Mouse (Mus musculus): ENCODE data around the gene Cyld. TPM values are rescaled to one million over a fixed set of nuclear protein-coding genes. Genes with fewer than 3 reads are reported as not detected.
"Not testable (repeated sequence)": the region's sequence is repeated elsewhere in the genome, so short reads cannot be mapped to it uniquely, and the experiment has no call there.

Cyld gene
- 24.8 and 28.0 TPM in 2 replicates for polyA plus RNA-seq (2015; fragmentation: Nextera tagmentation; extraction: Ambion mirVana)

DNA sequence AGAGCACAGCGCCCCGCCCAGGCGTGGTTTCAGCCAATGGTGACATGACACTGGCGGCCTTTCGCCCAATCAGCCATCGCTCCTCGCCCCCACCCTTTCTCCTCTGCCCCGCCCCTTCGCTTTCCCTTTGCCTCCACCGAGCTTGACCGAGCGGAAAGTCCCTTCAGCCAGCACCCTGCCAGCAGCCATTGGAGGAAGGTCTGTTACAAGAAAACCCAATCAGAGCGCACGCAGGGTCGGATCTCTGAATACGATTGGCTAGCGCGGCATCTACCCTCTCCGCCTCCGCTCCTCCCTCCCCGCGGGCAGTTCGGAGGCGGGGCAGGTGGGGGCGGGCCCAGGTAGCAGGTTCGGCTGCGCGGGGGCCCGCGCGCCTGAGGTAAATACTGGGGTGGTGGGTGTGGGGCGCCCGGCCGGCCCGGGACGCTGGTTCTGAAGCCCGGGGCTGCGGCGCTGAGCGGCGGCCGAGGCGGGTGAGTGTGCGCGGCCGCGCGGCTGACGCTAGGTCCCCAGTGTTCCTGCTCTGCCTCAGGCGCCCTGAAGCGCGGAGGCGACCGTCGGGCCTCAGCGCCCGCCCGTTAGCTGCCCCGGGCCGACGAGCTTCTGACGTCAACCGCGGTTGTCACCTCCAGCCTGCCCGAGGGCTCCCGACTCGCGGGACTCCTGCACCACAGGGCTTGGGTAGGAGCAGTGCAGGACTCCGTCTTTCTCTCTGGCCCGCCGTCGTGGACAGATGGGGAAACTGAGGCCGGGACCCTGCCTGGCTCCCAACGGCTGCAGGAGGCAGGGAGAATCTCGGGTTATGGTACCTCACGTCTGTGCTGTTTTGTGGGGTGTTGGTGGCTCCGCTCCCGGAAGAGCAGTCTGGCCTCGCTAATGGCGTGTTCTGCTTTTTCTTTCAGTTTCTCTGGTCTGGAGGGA lies at the start of gene Cyld:
Cyld (plus strand) TSS at position 308 of the 921 bp plus-strand sequence.
- peak; percentile 98 for DNase-seq (ENCODE audit: low spot score)

DNA sequence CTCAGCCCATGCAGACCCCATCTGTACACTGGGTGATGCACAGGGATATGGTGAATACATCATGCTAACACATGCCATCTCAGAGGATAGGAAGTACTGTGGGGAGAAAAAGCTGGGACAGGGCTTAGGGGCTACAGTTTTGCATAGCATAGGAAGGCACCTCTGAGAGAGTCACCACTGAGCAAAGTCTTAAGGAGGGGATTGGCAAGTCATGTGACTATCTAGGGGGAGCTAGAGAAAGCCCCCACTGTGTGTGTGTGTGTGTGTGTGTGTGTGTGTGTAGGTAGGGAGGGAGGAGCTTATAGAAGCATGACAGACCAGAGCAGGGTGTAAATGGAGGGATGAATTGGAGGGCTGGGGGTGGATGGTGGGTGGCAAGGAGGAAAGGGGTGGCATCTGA lies 48.5 kb upstream of the Cyld start:
- DNase-seq (ENCODE audit: low spot score), result no peak

DNA sequence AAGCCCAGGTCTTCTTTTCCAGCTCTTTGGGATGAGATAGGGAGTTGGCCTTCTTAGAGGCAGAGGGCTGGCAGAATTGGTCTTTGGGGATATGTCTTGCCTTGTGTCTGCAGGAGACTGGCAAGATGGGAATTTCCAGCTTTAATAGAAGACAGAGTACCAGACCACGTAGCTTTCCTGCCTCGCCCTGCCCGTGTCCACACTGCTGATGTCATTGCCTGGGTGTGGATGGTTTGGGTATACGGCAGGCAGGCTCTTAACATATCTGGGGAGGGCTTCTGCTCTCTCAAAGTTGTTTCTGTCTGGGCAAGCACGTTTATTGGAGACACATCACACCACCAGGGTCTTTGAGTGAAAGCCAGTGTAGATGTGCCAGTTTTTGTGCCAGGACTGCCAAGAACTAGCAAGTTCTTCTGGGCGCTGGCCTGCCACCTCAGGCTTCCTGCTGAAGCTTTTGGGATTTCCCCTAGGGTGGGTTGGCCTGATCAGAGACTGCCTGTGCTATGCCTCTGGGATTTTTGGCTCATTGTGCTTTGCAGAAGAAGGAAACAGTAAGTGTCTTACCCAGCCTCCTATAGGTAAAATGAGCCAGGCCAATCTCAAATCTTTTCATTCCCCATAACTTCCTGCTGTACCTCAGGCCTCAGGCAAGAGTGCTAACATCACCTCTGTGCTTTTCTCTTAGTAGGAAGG lies 46.7 kb upstream of the Cyld start:
- no peak for DNase-seq (ENCODE audit: low spot score)

DNA sequence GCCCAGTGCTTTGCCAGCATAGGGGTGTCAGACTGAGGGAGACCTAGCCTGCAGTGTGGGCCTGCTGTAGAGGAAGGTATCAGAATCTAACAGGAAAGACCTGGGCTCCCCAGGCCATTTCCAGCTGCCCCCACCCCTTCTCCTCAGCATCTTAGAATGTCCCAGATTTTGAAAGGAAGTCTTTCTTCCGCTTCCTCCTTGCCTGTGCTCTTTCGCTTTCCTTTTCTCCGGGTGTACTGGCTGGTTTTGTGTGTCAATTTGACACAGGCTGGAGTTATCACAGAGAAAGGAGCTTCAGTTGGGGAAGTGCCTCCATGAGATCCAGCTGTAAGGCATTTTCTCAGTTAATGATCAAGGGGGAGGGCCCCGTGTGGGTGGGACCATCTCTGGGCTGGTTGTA lies 45.7 kb upstream of the Cyld start:
- DNase-seq (ENCODE audit: low spot score), result not testable (repeated sequence)

DNA sequence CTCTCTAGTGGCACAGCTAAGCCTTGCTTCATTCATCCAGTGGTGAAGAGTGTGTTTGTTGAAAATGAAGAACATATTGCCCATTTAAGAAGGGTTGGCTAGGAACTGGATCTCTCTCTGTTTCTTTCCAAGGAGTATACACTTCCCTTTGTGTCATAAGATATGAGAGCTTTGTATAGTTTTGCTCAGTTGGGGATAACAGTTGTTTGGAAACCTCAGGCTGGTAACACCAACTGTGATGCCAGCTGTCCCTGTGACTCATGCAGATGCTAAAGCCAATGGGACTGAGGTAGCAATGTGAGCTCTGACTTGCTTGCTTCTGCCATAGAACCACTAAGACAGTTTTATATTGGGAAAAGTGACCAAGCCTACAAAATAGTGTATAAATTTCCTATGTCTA lies 41.5 kb upstream of the Cyld start:
- DNase-seq (ENCODE audit: low spot score), result no peak

DNA sequence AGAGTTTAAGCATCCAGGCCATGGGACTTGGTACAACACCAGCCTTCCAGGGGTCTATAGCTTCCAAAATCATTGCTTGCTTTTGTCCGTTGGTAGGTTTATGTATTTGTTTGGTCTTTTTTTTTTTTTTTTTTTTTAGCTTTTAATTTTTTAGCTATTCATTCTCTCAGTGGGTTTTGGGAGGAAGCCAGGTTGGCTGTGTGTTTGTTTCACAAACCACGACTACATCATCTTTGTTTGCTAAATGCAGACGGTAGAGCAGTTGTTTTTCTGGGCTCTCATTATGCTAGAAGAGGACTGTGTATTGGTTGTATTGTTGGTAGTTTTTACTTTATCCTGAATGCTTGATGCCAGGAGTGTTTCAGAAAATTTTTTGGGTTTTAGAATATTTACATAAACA lies 37.0 kb upstream of the Cyld start:
- DNase-seq (ENCODE audit: low spot score), result no peak

DNA sequence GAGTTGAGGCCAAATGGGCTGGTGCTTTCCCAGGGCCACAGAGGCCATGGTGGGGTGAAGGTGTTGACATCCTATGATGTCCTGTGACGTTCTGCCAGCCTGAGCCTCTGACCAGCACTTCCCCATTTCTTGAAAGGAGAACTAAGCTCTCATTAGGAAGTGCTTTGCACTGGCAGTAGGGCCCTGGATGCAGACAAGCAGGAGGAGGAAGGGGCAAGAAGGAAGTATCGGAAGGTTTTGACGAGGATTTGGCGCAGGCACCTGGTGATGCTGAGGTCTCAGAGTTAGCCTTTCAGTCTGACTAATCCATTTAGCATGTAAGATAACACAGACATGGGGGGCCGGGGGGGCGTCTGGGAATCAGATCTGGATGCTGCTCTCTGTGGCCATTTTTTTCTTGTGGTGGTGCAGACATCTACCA lies 34.4 kb upstream of the Cyld start:
- DNase-seq (ENCODE audit: low spot score), result no peak

DNA sequence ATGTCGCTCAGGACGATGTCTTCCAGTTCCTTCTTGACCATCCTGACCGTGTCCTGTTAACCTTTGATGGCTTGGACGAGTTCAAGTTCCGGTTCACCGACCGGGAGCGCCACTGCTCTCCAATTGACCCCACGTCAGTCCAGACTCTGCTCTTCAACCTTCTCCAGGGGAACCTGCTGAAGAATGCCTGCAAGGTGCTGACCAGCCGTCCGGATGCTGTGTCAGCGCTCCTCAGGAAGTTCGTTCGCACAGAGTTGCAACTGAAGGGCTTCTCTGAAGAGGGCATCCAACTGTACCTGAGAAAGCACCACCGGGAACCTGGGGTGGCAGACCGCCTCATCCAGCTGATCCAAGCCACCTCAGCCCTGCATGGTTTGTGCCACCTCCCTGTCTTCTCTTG lies 32.7 kb upstream of the Cyld start:
- no peak for DNase-seq (ENCODE audit: low spot score)

DNA sequence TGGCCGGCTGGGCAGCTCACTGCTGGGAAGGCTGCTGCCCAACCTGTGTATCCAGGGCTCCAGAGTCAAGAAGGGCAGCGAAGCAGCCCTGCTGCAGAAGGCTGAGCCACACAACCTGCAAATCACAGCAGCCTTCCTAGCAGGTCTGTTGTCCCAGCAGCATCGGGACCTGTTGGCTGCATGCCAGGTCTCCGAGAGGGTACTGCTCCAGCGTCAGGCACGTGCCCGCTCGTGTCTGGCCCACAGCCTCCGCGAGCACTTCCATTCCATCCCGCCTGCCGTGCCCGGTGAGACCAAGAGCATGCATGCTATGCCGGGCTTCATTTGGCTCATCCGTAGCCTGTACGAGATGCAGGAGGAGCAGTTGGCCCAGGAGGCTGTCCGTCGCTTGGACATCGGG lies 31.9 kb upstream of the Cyld start:
- no peak for DNase-seq (ENCODE audit: low spot score)

DNA sequence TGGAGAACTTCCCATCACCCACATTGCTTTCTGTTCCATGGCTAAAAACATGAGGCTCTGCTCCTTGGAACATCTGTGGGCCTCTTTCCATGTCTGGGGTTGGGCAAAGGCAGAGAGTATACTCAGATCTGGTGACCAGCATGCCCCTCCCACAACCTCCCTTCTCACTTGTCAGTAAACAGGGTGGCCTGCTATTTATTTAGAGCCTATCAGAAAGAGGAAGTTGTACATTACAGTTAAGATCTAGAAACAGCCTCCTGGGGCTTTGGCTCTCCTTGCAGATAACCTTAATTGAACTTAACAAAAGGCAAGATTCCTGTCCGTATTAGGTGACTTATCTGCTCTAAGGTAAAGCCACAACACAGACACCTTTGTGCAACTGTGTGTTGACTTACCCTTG lies 30.4 kb upstream of the Cyld start:
- DNase-seq (ENCODE audit: low spot score), result no peak

DNA sequence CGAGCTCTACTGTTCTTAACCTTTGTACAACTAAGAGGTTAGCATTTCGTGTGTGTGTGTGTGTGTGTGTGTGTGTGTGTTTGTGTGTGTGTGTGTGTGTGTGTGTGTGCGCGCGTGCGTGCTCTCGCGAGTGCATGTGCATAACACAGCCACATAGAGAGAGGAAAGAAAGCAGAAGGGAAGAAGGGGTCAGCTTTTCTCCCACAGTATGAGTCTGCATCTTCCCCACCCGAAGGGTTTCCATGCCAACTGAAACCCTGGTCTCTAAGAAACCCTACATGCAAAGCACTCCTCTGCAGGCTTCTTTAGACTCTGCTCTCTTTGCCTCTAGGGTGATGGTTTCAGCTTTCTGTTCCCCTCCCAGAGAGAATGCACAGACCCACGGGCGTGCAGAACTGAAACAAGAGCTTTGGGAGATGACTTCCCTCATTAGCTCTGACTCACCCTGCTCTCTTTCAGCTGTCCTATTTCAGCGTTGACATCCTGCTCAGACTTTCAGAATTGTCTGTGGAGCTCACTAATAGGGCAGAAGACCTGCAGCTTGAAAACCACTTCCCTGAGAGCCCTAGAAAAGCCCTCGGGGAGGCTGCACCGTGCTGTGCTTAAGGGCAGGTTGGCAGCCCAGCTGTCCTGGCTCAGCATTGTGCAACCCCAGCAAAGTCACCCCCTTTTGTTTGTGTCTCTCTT lies 28.3 kb upstream of the Cyld start:
- peak; percentile 60 for DNase-seq (ENCODE audit: low spot score)

DNA sequence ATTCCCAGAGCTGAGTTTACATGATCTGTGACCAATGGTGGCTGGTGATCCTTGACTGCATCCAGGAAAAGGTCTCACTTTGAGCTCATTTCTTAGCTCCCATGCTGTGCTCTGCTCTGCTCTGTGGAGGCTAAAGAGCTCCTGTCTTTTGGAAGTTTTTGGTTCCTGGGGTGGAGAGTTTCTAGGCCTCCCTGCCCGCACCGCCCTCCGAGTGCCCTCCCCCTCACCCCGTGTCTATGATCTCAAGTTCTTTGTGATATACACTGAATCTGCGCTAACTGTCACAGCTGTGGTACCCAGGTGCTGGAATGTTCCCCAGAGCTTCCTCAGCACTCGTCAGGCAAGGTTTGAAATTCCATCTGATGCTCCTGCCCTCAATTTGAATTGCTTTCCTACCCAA lies 26.0 kb upstream of the Cyld start:
- DNase-seq (ENCODE audit: low spot score), result peak; percentile 28

DNA sequence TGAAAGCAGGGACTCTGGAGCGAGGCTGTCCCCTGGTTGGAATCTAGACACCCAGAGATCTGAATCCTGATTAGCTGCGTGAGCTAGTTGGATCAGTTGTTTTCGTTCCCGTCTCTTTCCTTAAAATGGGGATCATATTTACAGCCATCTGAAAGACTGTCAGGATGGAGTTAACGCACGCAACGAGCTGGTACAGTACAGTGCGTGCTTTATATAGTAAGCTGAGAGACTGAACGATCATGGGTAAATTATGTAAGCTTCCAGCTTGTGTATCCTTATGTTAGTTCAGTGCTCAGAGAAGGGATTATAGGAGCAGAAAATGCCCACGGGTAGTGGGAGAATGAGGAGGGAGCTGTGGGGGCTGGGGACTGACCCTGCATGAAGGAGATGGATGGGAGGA lies 25.3 kb upstream of the Cyld start:
- DNase-seq (ENCODE audit: low spot score), result no peak

DNA sequence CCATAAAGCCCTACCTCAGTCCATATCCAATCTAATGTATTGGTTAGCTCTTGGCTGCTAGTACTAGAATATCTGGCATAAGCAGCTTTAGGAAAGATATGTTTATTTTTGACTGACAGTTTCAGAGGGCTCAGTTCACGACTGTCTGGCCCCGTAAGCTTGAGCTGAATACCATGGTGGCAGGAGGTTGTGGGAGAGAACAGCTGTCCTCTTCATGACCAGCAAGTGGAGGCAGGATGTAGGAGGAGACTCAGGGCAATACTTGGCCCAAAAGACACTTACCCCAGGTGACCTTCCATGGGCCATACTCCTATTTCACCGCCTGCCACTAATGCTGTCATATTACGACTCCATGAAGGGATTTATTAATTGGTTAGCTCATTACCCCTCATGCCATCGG lies 23.0 kb upstream of the Cyld start:
- DNase-seq (ENCODE audit: low spot score), result no peak

DNA sequence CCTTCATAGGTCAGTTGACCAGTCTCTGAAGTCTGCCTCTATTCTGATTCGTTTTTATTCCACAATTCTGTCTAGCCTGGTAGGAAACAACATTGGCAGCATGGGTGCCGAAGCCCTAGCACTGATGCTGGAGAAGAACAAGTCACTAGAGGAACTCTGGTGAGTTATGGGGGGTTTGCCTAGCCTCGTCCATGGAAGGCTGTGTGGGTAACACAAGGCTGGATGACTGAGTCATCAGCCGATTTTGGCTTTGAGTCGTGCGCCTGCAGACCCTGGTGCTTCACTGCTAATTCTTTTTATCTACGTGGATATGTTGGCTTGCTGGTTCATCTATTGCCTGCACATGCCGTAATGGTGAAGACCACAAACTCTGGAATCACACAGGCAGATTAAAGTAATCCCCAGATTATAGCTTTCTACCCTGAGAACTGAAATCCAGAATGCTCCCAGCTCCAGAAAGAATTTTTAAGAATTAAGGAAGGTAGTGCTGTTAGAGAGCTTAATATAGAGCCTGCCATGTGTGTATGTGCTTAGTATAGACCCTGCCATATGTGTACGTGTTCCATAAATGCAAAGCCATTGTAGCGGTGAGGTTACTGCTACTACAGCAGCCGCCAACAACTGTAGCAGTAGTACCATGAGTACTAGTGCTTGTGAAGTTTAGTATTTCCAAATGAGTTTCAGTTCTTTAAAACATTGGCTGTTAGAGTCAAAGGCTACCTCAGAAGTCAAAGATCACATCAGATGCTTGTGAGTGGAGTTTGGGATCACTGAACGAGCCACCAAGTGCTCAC lies 21.3 kb upstream of the Cyld start:
- DNase-seq (ENCODE audit: low spot score), result no peak

DNA sequence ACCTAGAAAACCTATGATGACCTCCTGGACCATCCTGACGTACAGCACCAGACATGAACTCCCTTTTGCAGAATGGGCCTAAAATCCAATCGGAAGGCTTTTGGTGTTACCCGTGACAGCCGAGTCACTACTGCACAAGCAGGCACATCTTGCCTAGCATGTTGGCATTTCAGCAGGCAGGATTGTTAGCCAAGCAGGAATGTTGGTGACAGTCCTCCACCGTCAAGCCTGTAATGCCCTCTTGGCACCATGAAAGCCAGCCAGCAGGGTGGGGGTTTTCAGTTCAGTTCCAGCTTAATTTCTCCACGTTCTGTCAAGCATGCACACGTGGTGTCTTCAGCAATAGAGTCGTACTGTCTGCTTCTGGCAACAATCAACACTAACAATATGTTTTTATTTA lies 19.8 kb upstream of the Cyld start:
- no peak for DNase-seq (ENCODE audit: low spot score)

DNA sequence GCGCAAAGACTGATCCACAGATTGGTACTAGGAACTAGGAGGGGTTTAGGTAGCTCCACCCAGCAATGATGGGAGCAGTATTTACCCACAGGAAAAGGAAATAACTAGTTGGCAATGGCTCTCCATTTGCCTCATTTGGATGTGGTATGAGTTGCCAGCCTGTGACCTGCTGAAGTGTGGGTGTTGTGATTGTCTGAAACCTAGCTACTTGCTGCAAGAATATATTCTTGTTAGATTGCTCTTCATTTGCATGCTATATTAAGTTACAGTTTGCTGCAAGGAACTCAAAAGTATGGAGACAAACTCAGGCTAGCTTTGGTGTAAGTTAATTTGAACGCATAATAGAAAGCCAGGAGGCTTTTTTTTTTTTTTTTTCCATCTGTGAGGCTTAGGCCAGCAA lies 16.3 kb upstream of the Cyld start:
- no peak for DNase-seq (ENCODE audit: low spot score)

DNA sequence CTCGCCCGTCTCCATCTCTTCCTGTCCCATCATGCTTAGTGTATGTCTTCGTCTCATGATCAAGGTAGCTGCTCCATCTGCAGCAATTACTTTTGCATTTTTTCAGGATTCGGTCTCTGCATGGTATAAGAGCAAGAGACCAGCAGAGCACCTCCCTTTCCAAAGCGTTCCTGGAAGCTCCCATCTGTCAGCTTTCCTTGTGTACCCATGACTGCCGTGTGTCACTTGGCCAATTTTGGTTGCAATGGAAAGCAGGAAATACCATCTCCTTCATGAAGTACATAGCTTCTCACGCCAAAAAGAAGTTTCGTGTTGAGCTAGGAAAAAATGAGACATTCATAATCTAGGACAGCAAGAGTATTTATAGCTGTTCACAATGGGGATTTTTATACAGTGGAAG lies 15.8 kb upstream of the Cyld start:
- no peak for DNase-seq (ENCODE audit: low spot score)

DNA sequence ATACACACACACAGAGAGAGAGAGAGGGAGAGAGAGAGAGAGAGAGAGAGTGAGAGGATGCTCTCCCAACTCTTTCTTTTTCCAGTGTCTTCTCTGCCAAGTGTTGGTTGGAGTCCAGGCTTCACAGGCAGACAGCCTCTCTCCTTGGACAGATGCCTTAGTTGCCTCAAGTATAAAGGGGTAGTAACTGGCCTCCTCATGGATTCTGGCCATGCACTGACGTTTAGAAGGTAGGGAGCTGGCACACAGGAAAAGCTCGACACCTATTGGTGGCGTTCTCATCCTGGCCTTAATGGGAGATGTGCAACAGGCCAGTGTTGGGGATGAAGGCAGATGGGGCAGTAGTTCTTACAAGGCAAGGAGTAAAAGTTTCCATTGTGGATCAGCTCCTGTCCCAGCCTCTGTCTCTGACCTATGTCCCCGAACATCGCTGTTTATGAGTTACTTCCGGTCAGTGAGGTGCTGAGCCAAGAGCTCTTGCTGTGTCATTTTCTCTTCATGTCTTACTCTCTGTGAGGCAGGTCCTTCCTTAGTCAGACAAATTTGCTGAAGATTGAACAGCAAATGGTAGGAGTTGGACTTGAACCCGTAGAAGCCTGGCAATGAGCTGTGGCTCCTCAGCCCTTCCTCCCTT lies 13.1 kb upstream of the Cyld start:
- DNase-seq (ENCODE audit: low spot score), result no peak

DNA sequence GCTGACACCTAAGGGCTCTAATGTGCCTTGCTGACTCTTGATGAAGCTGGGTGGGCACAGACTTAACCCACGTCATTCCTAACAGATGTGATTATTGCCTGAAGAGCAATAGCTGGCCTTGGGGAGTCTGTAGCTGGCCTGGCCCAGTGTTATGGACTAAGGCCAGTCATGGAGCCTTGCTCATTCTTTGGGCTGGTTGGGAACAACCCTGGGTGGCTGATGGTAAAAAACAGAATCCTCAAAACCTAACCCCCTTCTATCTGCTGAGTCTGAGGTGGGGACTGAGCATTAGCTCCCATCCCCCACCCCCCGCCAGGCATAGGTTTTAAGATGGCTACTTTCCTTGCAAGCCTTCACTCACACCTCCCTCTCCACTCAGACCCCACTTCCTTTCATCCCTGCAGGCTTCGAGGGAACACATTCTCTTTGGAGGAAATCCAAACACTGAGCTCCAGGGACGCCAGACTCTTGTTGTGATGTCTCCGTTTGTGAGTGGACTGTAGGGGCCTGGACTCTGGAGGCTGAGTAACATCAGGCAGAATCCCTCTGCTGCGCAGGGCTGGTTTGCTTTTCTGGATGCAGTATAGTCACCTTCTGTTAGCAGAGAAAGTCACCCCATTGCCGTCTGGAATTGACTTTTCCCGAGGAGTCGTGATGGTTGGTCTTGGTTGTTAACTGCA lies 10.5 kb upstream of the Cyld start:
- DNase-seq (ENCODE audit: low spot score), result no peak

Measured in thymus, postnatal 0 days (tissue).